Mouse (Mus musculus) olfactory bulb, adult 2 months (tissue): ENCODE measurements at regions not wholly inside any gene's neighbourhood (a gene's known extent, or its start where the extent isn't known, plus 50 kb on each side); places are given as distances from the start of the nearest gene placed in this dataset.

Experiments
- CTCF ChIP-seq: fragments of 200-500 bp; IDR thresholded peaks from 2 replicates; pipeline ENCODE4 v1.5.1; 2012; ENCODE audit warnings: low read depth, mild to moderate bottlenecking, low read length, moderate library complexity; ENCODE audit not compliant: insufficient read depth
- POLR2A ChIP-seq: fragments of 200-500 bp; IDR thresholded peaks from 2 replicates; pipeline ENCODE4 v1.6.1; 2012; ENCODE audit warnings: mild to moderate bottlenecking, low read depth, low read length, moderate library complexity; ENCODE audit not compliant: insufficient read depth

DNA sequence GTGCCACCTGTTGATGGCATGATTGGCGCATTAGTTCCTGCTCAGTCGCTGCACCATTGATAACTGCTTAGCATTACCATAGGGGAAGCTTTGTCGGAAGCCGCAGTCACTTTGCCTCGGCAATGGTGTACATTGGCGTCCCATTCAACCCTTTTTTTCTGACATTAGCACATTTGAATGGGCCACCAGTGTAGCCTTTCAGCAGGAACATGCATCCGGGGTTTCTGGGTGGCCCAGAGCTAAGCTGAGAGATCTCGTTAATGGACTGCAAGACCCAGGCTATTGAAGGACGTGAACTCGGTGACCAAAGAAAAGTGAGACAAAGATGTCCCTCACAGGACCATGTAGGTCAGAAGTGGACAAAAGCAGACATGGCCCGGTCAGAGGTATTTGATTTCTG is 97.3 kb downstream of the Brms1l start:
- TF ChIP-seq CTCF (no peak), POLR2A (no peak)
